Mouse (Mus musculus) lung, postnatal 0 days (tissue): Measurements from ENCODE around the gene Sapcd2. TPM values are rescaled to one million over a fixed set of nuclear protein-coding genes. Genes with fewer than 3 reads are reported as not detected.
"Not testable (repeated sequence)": the region's sequence is repeated elsewhere in the genome, so short reads cannot be mapped to it uniquely, and the experiment has no call there.

Source experiments
- ATAC-seq: fragments of 200-750 bp; cut with Nextera tagmentation; 2 replicates; pipeline ENCODE4 v1.8.0; 2017; ENCODE audit warnings: moderate library complexity
- DNase-seq: peaks from one replicate; pipeline ENCODE4 v3.0.0-alpha.2; 2016; ENCODE audit warnings: low spot score
- H3K27ac ChIP-seq: fragments of 300-500 bp; sonication (generic); 2 replicates; pipeline ENCODE4 v1.5.1; 2014; ENCODE audit warnings: antibody characterized with exemption, mild to moderate bottlenecking, low read length, mixed read lengths
- H3K27me3 ChIP-seq: fragments of 300-500 bp; sonication (generic); replicated peaks from 2 replicates; pipeline ENCODE4 v1.6.1; 2014; ENCODE audit warnings: low read length, mixed read lengths; ENCODE audit not compliant: insufficient read depth
- H3K36me3 ChIP-seq: fragments of 300-500 bp; sonication (generic); 2 replicates; pipeline ENCODE4 v1.6.1; 2014; ENCODE audit warnings: low read length, mixed read lengths; ENCODE audit not compliant: insufficient read depth
- H3K4me1 ChIP-seq: fragments of 300-500 bp; sonication (generic); 2 replicates; pipeline ENCODE4 v1.6.1; 2014; ENCODE audit warnings: antibody characterized with exemption, low read depth, low read length, mixed read lengths; ENCODE audit not compliant: insufficient read depth
- H3K4me2 ChIP-seq: fragments of 300-500 bp; sonication (generic); replicated peaks from 2 replicates; pipeline ENCODE4 v1.6.1; 2014; ENCODE audit warnings: low read depth, mild to moderate bottlenecking, low read length, moderate library complexity, mixed read lengths
- H3K4me3 ChIP-seq: fragments of 300-500 bp; sonication (generic); 2 replicates; pipeline ENCODE4 v1.5.1; 2014; ENCODE audit warnings: low read depth, low read length
- H3K9ac ChIP-seq: fragments of 300-500 bp; sonication (generic); replicated peaks from 2 replicates; pipeline ENCODE4 v1.6.1; 2014; ENCODE audit warnings: low read depth, mild to moderate bottlenecking
- H3K9me3 ChIP-seq: fragments of 300-500 bp; sonication (generic); 2 replicates; pipeline ENCODE4 v1.6.1; 2016; ENCODE audit warnings: low read length, mixed read lengths
- CTCF ChIP-seq: IDR thresholded peaks from 2 replicates; pipeline ENCODE4 v1.5.1; 2016; ENCODE audit warnings: antibody characterized with exemption, mild to moderate bottlenecking
- EP300 ChIP-seq: IDR thresholded peaks from 2 replicates; pipeline ENCODE4 v1.6.1; 2016; ENCODE audit warnings: antibody characterized with exemption, mild to moderate bottlenecking, control low read depth
- WGBS: fragments of 180-500 bp; shearing (Covaris S2); extraction: QIAGEN DNeasy Blood & Tissue Kit; methylation state at CpG from one replicate; pipeline ENCODE4 v1.1.7; 2014; 5-methylcytosine and 5-hydroxymethylcytosine counted together
- polyA plus RNA-seq: library from polyadenylated mRNA; unstranded; fragments of >200 nt; fragmentation: Nextera tagmentation; extraction: Ambion mirVana; gene quantifications from 2 replicates; pipeline ENCODE4 v1.2.1, GENCODE M21; 2015

Sapcd2 gene
- polyA plus RNA-seq, 1 experiment from 2014 or later = 2.4 TPM

DNA sequence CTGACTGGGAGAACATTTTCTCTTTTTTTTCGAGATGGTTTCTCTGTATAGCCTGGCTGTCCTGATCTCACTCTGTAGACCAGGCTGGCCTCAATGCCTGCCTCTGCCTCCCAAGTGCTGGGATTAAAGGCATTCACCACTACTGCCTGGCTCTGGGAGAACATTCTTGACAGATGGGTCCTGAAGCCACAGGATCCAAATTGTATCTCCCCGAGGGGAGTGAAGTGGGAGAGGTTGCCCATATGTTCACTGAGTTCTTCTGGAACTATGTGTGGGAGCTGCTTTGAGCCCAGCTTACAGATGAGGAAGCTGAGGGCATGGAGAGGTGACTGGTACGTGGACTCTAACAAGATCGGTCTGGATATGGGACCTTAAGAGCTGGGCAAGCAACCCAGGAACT, 31.9 kb downstream of the Sapcd2 start:
- TF ChIP-seq EP300 (no peak), CTCF (no peak)
- WGBS = 78% methylated on average over 4 of the region's 4 CpGs
- Histone ChIP-seq H3K4me1 (no peaks in the 10 kb centered on the region), H3K9ac (no peak overlapping the region), H3K36me3 (no peaks in the 10 kb centered on the region), H3K27ac (no peak overlapping the region), H3K9me3 (no peaks in the 10 kb centered on the region), H3K4me3 (no peak overlapping the region), H3K4me2 (no peak overlapping the region), H3K27me3 (peaks cover 20% of the 10 kb centered on the region)
- ATAC-seq (no peak), DNase-seq (no peak)

DNA sequence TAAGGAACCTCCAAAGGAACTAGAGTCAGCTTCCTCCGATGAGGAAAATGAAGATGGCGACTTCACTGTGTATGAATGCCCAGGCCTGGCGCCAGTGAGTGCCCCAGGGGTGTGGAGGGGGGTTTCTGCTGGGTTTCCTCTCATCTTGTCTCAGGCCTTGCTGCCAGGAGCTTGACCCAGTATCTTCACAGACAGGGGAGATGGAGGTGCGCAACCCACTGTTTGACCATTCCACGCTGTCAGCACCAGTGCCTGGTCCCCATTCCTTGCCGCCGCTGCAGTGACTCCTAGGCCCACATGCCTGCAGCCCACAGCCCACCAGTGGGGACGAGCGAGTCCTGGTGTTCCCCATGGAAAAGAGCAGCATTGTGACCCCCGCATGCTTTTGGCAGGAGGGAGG, 36.8 kb downstream of the Sapcd2 start:
- TF ChIP-seq CTCF = no peak
- no peak for TF ChIP-seq EP300
- H3K36me3 ChIP-seq = no peaks in the 10 kb centered on the region
- no peaks in the 10 kb centered on the region for H3K9me3 ChIP-seq
- no peak overlapping the region for H3K9ac ChIP-seq
- H3K4me2 ChIP-seq = no peak overlapping the region
- no peaks in the 10 kb centered on the region for H3K27me3 ChIP-seq
- ATAC-seq (no peak), DNase-seq (no peak)
- H3K4me1 ChIP-seq = no peaks in the 10 kb centered on the region
- WGBS = 79% methylated on average over 10 of the region's 10 CpGs
- no peak overlapping the region for H3K27ac ChIP-seq
- H3K4me3 ChIP-seq = no peak overlapping the region

GRCm38 (mm10) chr2:25413436-25413835, 41.3 kb downstream of the Sapcd2 start:
- not testable (repeated sequence) for H3K27me3 ChIP-seq, DNase-seq, H3K4me2 ChIP-seq, H3K9me3 ChIP-seq, H3K4me1 ChIP-seq, ATAC-seq, H3K4me3 ChIP-seq, H3K9ac ChIP-seq, H3K27ac ChIP-seq, H3K36me3 ChIP-seq
- 0 out of 2 replicates have a peak, but pooled peaks have one; percentile 18 for TF ChIP-seq CTCF

DNA sequence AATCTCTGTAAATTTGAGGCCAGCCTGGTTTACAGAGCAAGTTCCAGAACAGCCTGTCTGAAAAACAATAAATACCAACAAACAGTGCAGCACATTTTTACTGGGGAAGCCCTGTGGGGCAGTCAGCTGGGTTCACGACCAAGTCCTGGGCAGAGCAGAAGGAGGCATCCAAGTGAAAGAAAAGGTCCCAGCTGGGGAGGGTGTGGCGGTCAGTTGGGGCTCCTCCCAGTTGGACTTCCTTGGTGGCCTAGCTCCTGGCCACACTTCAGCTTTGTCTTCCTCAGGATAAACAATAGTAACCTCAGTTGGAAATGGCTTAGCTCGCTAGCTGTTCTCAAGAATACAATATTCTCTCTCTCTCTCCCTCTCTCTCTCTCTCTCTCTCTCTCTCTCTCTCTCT, 45.3 kb downstream of the Sapcd2 start:
- Histone ChIP-seq H3K9ac (no peak overlapping the region), H3K27ac (no peak overlapping the region), H3K4me2 (no peak overlapping the region), H3K4me1 (no peaks in the 10 kb centered on the region), H3K9me3 (no peaks in the 10 kb centered on the region), H3K4me3 (no peak overlapping the region), H3K36me3 (no peaks in the 10 kb centered on the region), H3K27me3 (no peaks in the 10 kb centered on the region)
- DNase-seq (no peak), ATAC-seq (no peak)
- TF ChIP-seq EP300 (no peak), CTCF (no peak)
- WGBS = 30% methylated on average over 3 of the region's 3 CpGs

GRCm38 (mm10) chr2:25421896-25422295, 49.8 kb downstream of the Sapcd2 start:
- Histone ChIP-seq H3K4me2 (no peak overlapping the region), H3K27me3 (no peaks in the 10 kb centered on the region), H3K4me3 (no peak overlapping the region), H3K27ac (no peak overlapping the region), H3K9ac (no peak overlapping the region), H3K36me3 (no peaks in the 10 kb centered on the region), H3K9me3 (no peaks in the 10 kb centered on the region), H3K4me1 (no peaks in the 10 kb centered on the region)
- ATAC-seq (peak; percentile 55; the same call in 1 of the 2 replicates), DNase-seq (peak; percentile 71)
- TF ChIP-seq CTCF (peak; percentile 76), EP300 (no peak)
- 22% methylated on average over 3 of the region's 3 CpGs for WGBS

DNA sequence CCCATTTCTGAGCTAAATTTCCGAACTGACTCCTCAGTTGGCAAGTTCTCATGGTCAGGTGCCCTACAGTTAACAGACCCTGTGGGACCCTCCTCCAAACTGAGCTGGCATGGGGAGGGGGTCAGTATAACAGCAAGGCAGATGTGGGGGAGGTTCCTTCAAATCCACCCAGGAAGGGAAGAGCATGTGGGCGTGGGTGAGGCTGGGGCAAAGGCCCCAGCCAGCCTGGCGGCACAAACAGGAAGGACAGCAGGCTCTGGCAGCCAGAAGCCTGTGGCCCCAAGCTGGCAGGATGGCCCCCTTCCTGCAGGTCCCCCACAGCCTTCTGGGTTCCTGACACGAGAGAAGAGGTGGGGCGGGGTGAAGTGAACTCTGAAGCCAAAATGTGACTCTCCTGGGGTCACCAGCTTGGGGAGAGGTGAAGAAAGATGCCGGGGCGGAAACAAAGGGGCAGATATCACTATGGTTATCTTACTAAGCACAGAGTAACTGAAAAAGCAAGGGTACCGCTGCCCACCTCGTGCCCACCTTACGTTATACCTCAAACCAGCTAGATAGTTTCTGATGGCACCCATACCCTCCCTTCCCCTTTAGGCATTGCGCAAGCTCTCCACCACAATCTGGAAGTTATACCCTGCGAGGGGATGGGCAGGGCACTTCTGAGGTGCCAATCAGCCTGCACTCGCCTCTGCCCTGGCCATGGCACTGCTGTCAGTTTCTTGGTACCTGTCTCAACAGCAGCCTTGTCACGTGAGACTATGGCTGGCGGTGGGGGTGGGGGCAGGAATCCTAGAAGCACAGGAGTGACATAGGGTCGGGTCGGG, 50.7 kb downstream of the Sapcd2 start, which contains the start of gene Fut7:
Gene Fut7, plus strand, starts transcription at position 681 of the 824 bp plus-strand sequence.
- TF ChIP-seq CTCF (no peak), EP300 (no peak)
- H3K9me3 ChIP-seq = no peaks in the 10 kb centered on the region
- no peaks in the 10 kb centered on the region for H3K4me1 ChIP-seq
- H3K9ac ChIP-seq = no peak within 1 kb of the TSS
- no peak within 1 kb of the TSS for H3K27ac ChIP-seq
- H3K4me2 ChIP-seq = no peak within 1 kb of the TSS
- peak; percentile 27; the same call in 1 of the 2 replicates for ATAC-seq
- no peaks in the 10 kb centered on the region for H3K36me3 ChIP-seq
- WGBS = 42% methylated on average over 17 of the region's 17 CpGs
- H3K4me3 ChIP-seq = no peak within 1 kb of the TSS
- no peak for DNase-seq
- no peaks in the 10 kb centered on the region for H3K27me3 ChIP-seq
